Mouse (Mus musculus) liver, postnatal 0 days (tissue): ENCODE measurements at regions not wholly inside any gene's neighbourhood (a gene's known extent, or its start where the extent isn't known, plus 50 kb on each side); places are given as distances from the start of the nearest gene placed in this dataset.
A peak's percentile ranks its signal among the peaks of the same experiment; 100 is the strongest.

Source experiments
- CTCF ChIP-seq: sonication (generic); IDR thresholded peaks from 2 replicates; pipeline ENCODE4 v1.5.1; 2016; ENCODE audit warnings: antibody characterized with exemption, low read depth
- EP300 ChIP-seq: IDR thresholded peaks from 2 replicates; pipeline ENCODE4 v1.6.1; 2016; ENCODE audit warnings: antibody characterized with exemption, low read depth, mild to moderate bottlenecking

- peak; percentile 88 for TF ChIP-seq CTCF
- no peak for TF ChIP-seq EP300
Observed at GRCm38 (mm10) chr7:72362690-72363089, 56.3 kb upstream of the Mctp2 start.
